Mouse (Mus musculus) embryonic facial prominence, embryonic 15.5 days (tissue): ENCODE measurements around the gene Cp. TPM values are rescaled to one million over a fixed set of nuclear protein-coding genes. Genes with fewer than 3 reads are reported as not detected.
"Not testable (repeated sequence)": the region's sequence is repeated elsewhere in the genome, so short reads cannot be mapped to it uniquely, and the experiment has no call there.

Experiments
- ATAC-seq: fragments of 200-750 bp; cut with Nextera tagmentation; 2 replicates; pipeline ENCODE4 v1.8.0; 2017; ENCODE audit warnings: low read depth, moderate TSS enrichment; ENCODE audit not compliant: insufficient number of reproducible peaks, low FRiP score, low TSS enrichment
- H3K27ac ChIP-seq: fragments of 300-500 bp; sonication (generic); replicated peaks from 2 replicates; pipeline ENCODE4 v1.5.1; 2015; ENCODE audit warnings: mild to moderate bottlenecking, inconsistent platforms
- H3K27me3 ChIP-seq: fragments of 300-500 bp; sonication (generic); 2 replicates; pipeline ENCODE4 v1.6.1; 2015; ENCODE audit warnings: inconsistent platforms
- H3K36me3 ChIP-seq: fragments of 300-500 bp; sonication (generic); 2 replicates; pipeline ENCODE4 v1.6.1; 2015; ENCODE audit warnings: mild to moderate bottlenecking, inconsistent platforms
- H3K4me1 ChIP-seq: fragments of 300-500 bp; sonication (generic); 2 replicates; pipeline ENCODE4 v1.6.1; 2015; ENCODE audit warnings: inconsistent platforms
- H3K4me2 ChIP-seq: fragments of 300-500 bp; sonication (generic); replicated peaks from 2 replicates; pipeline ENCODE4 v1.6.1; 2015; ENCODE audit warnings: mild to moderate bottlenecking, inconsistent platforms
- H3K4me3 ChIP-seq: fragments of 300-500 bp; sonication (generic); replicated peaks from 2 replicates; pipeline ENCODE4 v1.5.1; 2015; ENCODE audit warnings: mild to moderate bottlenecking, inconsistent platforms
- H3K9ac ChIP-seq: fragments of 300-500 bp; sonication (generic); 2 replicates; pipeline ENCODE4 v1.6.1; 2015; ENCODE audit warnings: inconsistent platforms
- H3K9me3 ChIP-seq: fragments of 300-500 bp; sonication (generic); replicated peaks from 2 replicates; pipeline ENCODE4 v1.6.1; 2016; ENCODE audit warnings: inconsistent platforms
- WGBS: fragments of 180-500 bp; shearing (Covaris S2); methylation state at CpG from one replicate; pipeline ENCODE4 v1.1.7; 2015; 5-methylcytosine and 5-hydroxymethylcytosine counted together
- polyA plus RNA-seq: library from polyadenylated mRNA; unstranded; fragments of >200 nt; fragmentation: Nextera tagmentation; extraction: Ambion mirVana; gene quantifications from 2 replicates; pipeline ENCODE4 v1.2.1, GENCODE M21; 2015

Gene Cp
- polyA plus RNA-seq, 1 experiment from 2014 or later: 4.7 TPM

- WGBS: 90% methylated on average over 6 of the region's 6 CpGs
- H3K4me2 ChIP-seq: no peak overlapping the region
- 0 out of 2 replicates have a peak, but pooled peaks cover 12% of the 10 kb centered on the region for H3K36me3 ChIP-seq
- H3K9ac ChIP-seq: no peak overlapping the region
- H3K27ac ChIP-seq: no peak overlapping the region
- no peak for ATAC-seq
- H3K4me1 ChIP-seq: peaks cover 11% of the 10 kb centered on the region
- H3K4me3 ChIP-seq: no peak overlapping the region
- H3K9me3 ChIP-seq: no peaks in the 10 kb centered on the region
- H3K27me3 ChIP-seq: no peaks in the 10 kb centered on the region
Observed at GRCm38 (mm10) chr3:20030807-20031206, 74.0 kb downstream of the Cp start.

DNA sequence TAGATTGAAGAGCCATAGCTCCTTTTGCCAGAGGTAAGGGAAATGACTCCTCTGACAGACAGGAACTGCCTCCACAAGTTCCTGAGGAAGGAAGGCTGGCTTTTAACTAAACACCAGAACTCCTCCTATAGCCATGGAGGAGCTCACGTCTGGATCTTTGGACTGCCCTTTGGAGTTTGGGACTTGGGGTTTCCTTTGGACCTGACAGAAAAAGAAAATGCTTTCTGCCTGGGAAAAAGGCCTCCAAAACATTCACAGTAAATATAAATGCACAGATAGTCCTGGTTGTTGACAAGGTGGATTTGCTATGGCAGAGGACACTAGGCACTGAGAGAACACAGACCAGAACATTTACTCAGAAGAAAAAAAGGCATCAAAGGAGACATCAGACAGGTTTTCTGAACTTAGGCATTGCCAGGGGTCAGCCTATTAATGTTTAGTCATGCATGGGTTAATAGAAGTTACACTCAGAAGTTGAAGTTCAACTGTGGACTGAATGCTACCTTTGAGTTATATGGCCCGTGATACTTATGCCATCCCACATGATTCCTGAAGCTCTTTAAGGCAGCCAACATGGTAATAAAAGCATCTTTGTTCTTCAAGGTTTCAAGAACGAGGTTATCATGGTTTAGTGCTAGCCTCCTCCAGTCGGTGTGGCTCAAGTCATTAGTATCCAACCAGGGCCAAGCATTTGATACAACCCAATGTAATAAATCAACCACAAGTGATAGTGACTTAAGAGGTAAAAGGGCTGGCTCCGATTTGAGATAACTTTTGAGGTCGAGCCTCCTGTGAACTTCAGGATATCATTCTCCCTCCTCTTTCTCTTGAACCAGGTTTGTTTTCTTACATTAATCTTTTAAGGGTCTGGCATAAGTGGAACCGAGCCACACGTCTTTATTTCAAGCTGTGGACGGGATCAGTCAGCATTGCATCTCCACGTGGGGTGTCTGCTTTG lies 77.2 kb downstream of the Cp start:
- Histone ChIP-seq H3K4me3 (peak overlapping the region; percentile 85), H3K4me2 (peak overlapping the region; percentile 59), H3K9me3 (no peaks in the 10 kb centered on the region), H3K36me3 (no peaks in the 10 kb centered on the region), H3K4me1 (peaks cover 11% of the 10 kb centered on the region), H3K9ac (no peak overlapping the region; the same call in 1 of the 2 replicates), H3K27me3 (no peaks in the 10 kb centered on the region), H3K27ac (peak overlapping the region; percentile 80; the same call in 1 of the 2 replicates)
- no peak for ATAC-seq
- 15% methylated on average over 10 of the region's 10 CpGs for WGBS

GRCm38 (mm10) chr3:20034719-20035404 lies 78.0 kb downstream of the Cp start, which contains the start of gene Hps3:
Gene Hps3 (minus strand): TSS chr3:20035315.
- H3K4me3 ChIP-seq: peak within 1 kb of the TSS; percentile 85
- H3K36me3 ChIP-seq: no peaks in the 10 kb centered on the region
- peak within 1 kb of the TSS; percentile 59 for H3K4me2 ChIP-seq
- peak within 1 kb of the TSS; percentile 80 for H3K27ac ChIP-seq
- no peaks in the 10 kb centered on the region for H3K27me3 ChIP-seq
- peaks cover 11% of the 10 kb centered on the region for H3K4me1 ChIP-seq
- no peaks in the 10 kb centered on the region for H3K9me3 ChIP-seq
- peak within 1 kb of the TSS; percentile 44 for H3K9ac ChIP-seq
- 1% methylated on average over 47 of the region's 47 CpGs for WGBS
- peak; percentile 98 for ATAC-seq

DNA sequence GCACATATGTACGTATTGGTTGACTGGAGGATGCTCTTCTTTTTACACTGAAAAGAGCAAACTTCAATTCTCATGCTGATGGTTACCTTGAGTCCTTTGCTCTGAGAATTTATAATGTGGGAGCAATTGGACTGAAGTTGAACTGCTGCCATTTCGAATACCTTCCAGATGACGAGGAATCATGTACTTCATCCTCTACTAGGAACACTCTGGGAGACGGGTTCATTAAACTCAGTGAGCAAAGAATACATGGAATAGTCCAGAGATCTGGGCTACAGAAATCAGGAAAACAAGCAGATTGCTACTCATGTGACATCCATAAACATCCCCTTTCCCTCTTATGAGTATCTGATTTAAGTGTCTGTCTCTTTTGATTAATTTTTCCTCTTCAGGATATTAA lies 79.2 kb downstream of the Cp start:
- ATAC-seq: no peak
- Histone ChIP-seq H3K36me3 (no peaks in the 10 kb centered on the region), H3K4me2 (no peak overlapping the region), H3K27me3 (no peaks in the 10 kb centered on the region), H3K9ac (no peak overlapping the region), H3K4me1 (peaks cover 11% of the 10 kb centered on the region), H3K4me3 (no peak overlapping the region), H3K27ac (no peak overlapping the region), H3K9me3 (no peaks in the 10 kb centered on the region)
- 70% methylated on average over 4 of the region's 4 CpGs for WGBS

GRCm38 (mm10) chr3:20041461-20041860 lies 84.6 kb downstream of the Cp start:
- not testable (repeated sequence) for H3K9ac ChIP-seq, H3K9me3 ChIP-seq, H3K4me2 ChIP-seq, ATAC-seq, H3K27ac ChIP-seq, H3K4me1 ChIP-seq, H3K27me3 ChIP-seq, H3K36me3 ChIP-seq, H3K4me3 ChIP-seq
- WGBS: 90% methylated on average over 7 of the region's 7 CpGs

DNA sequence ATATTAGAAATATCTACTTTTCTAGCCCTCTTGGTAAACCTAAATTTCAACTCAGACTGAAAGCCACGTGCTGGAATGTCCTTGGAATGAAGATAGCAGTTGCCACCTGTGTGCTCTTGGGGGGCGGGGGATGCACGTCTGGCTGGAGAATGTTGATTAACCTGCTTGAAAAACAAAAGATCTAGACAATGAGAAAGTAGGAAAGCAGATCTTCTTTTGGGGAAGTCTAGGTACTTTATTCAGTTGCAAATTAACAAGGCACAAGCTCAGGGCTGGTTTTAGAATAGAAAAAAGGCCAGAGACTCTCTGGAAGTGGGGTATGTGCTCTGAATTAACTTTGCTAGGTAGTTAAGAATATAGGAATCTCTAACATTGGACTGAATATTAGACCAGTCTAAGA lies 87.9 kb downstream of the Cp start:
- H3K27me3 ChIP-seq, ATAC-seq, H3K4me3 ChIP-seq, H3K4me2 ChIP-seq, H3K9ac ChIP-seq, H3K36me3 ChIP-seq, H3K4me1 ChIP-seq, H3K27ac ChIP-seq, H3K9me3 ChIP-seq: not testable (repeated sequence)
- 65% methylated on average over 3 of the region's 3 CpGs for whole genome bisulfite sequencing

DNA sequence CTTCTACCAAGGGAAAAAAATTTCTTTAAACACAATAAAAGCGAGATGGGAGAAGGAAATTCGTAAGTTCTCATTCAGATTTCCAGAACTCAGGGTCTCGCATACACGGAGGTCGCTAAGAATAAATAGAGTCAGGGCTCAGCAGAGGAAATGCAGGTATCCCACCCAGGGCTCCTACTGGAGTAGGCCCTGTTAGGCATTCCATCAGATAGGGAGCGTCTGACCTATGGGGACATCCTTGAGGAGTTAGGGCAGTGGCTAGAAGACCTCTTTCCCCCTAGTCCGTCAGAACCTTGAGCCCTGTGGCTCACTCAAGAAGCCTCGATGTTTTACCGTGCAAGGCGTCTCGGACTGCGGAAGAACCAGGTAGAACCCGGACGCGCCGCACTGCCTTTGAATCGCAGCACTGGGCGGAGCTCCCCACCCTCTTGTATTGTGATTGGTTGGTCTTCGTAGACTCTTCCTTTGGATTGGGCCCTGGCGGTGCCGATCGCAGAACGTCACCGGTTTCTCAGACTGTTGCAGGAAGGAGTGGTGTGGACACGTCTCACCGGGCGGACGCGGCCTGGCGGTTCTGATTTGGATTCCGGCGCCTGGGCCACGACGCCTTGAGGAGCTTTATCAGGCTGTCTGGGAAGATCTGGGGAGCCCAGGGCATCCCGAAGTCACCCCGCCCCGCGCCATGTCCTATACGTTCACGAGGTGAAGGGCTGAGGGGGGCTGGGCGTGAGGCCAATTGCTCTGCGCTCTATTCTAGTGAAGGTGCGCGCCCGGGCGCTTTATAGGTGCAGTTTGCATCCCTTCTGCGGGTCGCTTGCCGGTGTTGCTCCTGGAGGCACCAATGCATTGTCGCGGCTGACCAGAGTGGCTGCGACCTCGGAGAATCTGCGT lies 100.7 kb downstream of the Cp start, which contains the start of gene Hltf:
Hltf (plus strand) TSS at position 506 of the 891 bp plus-strand sequence.
- Histone ChIP-seq H3K27me3 (no peaks in the 10 kb centered on the region), H3K4me1 (peaks cover 6% of the 10 kb centered on the region), H3K9ac (peak within 1 kb of the TSS; percentile 54), H3K36me3 (peaks cover 3% of the 10 kb centered on the region; the same call in 1 of the 2 replicates), H3K4me2 (peak within 1 kb of the TSS; percentile 63), H3K4me3 (peak within 1 kb of the TSS; percentile 92), H3K27ac (peak within 1 kb of the TSS; percentile 75; the same call in 1 of the 2 replicates), H3K9me3 (no peaks in the 10 kb centered on the region)
- WGBS: under 1% methylated on average over 46 of the region's 54 CpGs
- ATAC-seq: peak; percentile 100

- no peak for ATAC-seq
- H3K27ac ChIP-seq: no peak overlapping the region
- WGBS: 2% methylated on average over 6 of the region's 9 CpGs
- H3K27me3 ChIP-seq: no peaks in the 10 kb centered on the region
- H3K4me3 ChIP-seq: peak overlapping the region; percentile 92
- H3K4me1 ChIP-seq: peaks cover 6% of the 10 kb centered on the region
- peaks cover 3% of the 10 kb centered on the region; the same call in 1 of the 2 replicates for H3K36me3 ChIP-seq
- no peaks in the 10 kb centered on the region for H3K9me3 ChIP-seq
- no peak overlapping the region for H3K9ac ChIP-seq
- H3K4me2 ChIP-seq: peak overlapping the region; percentile 63
Observed at GRCm38 (mm10) chr3:20058197-20058541, 101.3 kb downstream of the Cp start.
